Mouse (Mus musculus): Measurements from ENCODE around the gene Leo1.

GRCm38 (mm10) chr9:75434172-75434793 is 7.0 kb upstream of the Leo1 start:
- TF ChIP-seq ZNF384 (IDR thresholded peaks at IDR 0.05; ENCODE audit: low read depth, low read length) (no peak), HCFC1 (IDR thresholded peaks at IDR 0.05; ENCODE audit: borderline replicate concordance, insufficient read depth, low read length) (no peak), CHD2 (IDR thresholded peaks at IDR 0.05; ENCODE audit: low read depth, low read length) (no peak), MAFK (IDR thresholded peaks at IDR 0.05; ENCODE audit: insufficient read depth, low read depth, low read length) (no peak)
